Mouse (Mus musculus) urinary bladder, postnatal 14 days (tissue): ENCODE results near the gene Lsamp.

Source experiments
- DNase-seq: peaks from one replicate; pipeline ENCODE4 v3.0.0; 2021; ENCODE audit warnings: low spot score

Gene Lsamp

DNA sequence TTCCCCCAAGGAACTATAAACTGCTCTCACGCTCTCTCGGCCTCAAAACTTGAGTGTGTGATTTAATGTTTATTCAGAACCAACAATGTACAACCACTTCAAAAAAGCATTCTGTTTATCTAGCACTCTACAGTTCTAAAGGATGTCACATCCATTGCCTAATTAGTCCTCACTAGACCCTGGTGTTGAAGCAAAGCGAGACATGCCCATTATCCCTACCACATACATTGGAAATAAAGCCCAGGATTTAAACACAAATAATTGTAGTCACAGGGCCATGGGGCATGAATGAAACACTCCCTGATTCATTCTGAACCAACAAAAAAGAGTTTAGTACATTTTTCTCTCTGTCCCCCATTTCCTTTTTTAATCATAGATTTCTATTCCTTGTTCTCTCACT lies 1567.0 kb downstream of the Lsamp start:
- no peak for DNase-seq

DNA sequence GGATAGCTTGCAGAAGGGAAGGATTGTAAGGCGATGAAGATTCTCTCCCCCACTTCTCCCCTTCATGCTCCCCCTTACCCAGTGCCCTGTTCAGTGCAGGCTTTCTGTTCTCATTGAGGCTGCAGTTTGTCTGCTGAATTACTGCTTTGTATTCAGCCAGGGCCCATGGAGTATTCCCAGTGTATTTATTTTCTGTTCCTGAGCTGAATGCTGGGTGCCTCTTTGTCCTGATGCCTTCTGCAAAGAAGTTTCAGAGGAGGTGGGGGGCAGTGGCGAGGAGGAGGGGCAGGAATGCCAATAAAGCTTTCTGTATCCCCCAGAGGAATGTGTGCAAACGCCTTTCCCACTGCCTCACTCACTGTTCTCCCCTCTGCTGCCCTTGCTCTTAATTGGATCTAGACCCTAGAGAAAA lies 1567.7 kb downstream of the Lsamp start:
- no peak for DNase-seq

DNA sequence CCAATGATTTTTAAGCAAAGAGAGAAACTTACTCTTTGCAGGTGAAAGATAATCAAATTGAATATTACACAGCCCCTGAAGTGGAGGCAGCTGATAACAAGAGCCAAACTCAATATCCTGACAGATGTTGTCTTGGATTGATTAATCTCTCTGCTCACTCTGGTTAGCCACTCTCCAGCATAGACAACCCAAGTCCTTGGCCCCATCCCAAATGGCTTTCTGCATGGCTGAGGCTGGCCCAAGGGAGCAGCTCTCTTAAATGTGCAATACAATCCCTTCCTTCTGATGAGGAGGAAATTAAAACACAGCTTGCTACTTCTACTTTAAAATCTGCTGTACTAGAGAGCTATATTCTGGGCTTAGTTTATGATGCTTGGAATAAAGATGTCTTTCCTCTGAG lies 1572.9 kb downstream of the Lsamp start:
- no peak for DNase-seq

- DNase-seq = no peak
These were observed 1581.1 kb downstream of the Lsamp start for GRCm38 (mm10) chr16:41565233-41565632.

DNA sequence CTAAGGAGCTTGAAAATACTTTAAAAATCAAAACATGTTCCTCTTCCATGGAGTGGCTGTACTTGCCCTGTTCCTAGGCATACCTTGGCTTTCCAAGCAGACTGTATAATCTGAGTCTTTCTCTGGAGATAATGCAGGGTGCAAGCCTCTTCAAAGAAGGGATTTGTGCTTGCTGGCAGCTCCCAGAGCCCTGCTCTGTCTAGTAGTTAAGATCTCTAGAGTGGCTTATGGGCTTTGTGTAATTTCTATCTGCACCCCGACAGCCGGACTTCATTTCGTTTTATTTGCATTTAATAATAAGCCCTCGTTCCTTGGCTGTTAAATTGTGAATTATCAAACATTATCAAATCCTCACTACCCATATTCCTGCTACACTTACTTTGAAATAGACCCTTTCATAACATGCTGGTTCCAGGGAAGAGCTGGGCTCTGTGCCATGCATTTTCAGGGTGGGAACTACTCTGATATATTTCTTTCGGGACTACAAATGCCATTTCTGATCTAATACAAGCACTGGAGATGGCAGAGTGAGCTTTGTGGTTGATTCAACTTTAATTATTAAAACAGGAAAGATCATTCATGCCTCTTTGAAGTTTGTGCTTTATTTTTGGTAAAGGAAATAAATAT lies 1604.6 kb downstream of the Lsamp start:
- no peak for DNase-seq

DNA sequence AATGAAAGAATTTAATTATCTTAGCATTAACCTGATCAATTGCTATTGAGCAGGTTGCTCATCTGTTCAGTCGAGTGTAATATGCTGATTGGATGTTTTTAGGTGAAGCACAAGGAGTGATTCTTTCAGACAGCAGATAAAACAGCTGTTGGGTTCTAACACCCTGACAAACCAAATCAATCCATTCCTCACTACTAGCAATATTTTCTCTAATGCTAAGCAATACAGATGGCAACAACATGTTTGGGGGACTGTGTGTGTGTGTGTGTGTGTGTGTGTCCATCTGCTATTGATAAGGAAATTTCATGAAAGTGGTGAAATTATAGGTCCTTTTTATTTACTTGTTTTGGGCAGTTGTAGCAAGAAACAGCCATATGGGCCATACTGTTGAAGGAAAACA lies 1628.1 kb downstream of the Lsamp start:
- no peak for DNase-seq

DNA sequence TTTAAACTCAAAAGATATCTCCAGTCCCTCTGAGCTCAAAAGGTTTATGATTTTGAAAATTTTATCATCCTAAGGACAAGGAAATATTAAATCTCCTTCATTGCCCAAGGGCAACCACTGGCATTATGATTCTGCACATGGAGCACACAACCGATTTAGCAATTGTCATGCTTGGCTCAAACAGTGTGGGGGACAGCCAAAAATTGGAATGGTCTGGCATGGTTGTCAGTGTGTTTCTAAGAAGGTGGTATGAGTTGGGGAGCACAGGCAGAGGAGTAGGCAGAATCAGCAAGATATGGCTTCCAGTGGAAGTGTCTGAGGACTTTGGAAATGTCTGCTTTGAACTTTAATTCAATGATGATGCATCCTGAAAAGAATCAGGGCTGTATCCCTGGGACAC lies 1639.7 kb downstream of the Lsamp start:
- DNase-seq = no peak

GRCm38 (mm10) chr16:41633898-41634297 lies 1649.7 kb downstream of the Lsamp start:
- no peak for DNase-seq

DNA sequence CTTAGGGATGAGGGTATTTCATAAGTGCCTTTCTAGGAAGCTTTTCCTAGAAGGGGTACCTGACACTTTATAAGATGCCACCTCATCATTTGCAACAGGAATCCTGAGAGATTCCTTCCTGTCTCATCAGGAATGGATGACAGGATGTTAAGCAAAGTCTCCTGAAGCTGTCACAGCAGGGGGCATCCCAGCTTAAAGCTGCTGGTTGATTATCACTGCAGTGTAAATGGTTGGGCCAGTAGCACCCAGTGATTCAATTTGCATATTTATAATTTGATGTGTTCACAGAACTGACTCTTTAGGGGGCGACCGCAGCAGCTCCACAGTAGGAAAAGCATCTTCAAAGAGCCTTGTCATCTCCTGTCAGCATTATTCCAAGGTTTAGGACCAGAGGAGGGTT lies 1656.7 kb downstream of the Lsamp start:
- no peak for DNase-seq

DNA sequence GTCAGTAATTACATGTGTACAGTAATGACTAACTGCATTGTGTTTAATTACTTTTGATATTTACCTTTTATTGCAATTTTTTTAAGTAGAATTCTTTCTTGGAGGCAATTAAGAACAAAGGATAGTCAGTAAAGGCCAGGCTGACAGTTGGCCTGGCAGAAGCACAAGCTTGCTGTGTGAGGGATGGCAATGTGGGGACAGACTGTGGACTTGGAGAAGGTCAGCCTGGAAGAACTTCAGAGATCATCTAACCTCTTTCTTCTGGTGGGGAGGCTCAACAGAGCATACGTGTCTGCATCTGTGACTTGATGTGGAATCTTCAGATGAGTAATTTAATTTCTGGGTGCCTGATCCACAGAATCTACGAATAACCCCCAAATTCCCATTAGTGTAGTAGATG lies 1669.1 kb downstream of the Lsamp start:
- DNase-seq = no peak

GRCm38 (mm10) chr16:41674316-41675038 lies 1690.3 kb downstream of the Lsamp start:
- DNase-seq = no peak

- DNase-seq = no peak
These were observed 1691.6 kb downstream of the Lsamp start for GRCm38 (mm10) chr16:41675774-41676173.

DNA sequence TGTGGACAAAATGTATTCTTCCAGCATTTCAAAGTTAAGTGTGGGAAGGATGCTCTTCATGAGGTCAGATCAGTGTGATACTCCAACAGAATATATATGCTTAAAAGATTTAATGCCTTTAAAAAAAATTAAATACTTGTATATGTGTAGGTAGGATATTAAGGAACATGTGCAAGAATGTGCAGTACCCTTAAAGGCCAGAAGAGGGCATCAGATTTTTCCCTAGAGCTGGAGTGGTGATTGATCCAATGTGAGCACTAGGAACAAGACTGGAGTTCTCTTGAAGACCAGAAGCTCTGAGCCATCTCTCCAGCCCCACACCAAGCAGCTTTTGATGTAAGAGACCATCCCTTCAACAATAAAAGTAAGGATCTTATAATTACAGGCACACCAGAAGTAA lies 1708.3 kb downstream of the Lsamp start:
- DNase-seq = no peak

- DNase-seq = no peak
These were observed 1717.7 kb downstream of the Lsamp start for GRCm38 (mm10) chr16:41701790-41702428.

DNA sequence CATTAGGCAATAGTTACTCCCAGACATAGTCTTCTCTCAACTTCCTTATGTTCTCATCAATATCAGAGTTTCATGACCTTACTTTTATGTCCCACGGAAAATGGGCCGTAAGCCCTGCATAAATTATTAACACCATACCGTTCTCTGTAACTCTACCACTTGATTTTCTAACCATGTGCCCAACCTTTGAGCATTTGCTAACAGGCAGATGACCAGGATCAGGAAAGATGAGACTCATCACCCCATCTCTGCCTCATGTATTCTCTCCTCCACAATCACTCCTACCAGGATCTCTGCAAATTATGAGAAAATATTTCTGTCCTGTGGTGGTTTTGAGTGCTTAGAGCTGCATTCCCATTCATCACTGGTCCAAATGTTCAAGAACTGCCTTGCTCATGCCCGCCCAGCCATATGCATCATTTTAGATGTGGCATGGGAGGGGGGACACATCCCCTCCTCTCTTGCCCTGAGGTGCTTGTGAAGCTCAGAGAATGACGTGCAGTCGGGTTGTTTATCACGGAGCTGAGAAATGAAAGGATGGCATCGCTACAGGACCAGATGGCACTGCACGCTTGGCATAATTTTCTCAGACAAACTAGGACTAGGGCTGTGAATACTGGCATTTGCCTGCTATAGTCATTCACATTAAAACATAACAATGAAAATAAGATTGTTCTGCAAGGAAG lies 1744.9 kb downstream of the Lsamp start:
- DNase-seq = no peak

DNA sequence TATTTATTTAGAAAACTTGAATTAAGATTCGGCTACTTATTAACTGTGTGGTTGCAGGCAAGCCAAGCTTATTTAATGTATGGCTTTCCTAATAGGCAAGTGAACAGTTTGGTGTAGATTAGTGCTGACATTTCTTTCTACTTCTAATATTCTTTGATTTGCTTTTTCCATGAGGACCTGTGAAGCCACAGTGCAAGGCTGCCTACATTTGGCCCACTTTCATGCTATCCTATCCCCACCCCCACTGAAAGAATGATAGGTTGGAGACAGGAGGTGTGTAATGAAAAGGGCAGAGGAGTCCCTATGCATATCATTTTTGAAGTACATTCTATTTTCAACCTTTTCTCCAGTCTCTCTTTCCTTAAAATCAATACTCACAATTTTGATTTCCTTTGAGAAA lies 1745.8 kb downstream of the Lsamp start:
- DNase-seq = no peak

DNA sequence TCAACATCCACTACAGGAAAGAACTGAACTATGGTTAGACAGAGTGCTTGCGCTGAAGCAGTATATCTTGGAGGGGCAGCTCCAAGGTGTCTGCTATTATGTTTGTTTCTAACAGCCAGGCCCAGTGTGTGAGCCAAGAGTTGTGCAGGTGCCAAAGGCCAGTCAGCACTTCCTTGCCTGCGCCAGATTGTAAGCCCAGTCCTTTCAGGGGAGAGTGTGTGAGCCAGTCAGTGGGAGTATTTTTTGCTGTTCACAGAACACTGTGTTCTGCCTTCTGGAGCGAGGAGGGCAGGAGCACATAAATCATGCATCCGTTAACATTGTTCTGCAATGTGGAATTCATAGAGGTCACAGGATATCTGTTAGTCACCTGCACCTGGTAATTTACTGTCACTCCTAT lies 1760.9 kb downstream of the Lsamp start:
- peak; percentile 43 for DNase-seq

GRCm38 (mm10) chr16:41746235-41746911 lies 1762.2 kb downstream of the Lsamp start:
- no peak for DNase-seq

GRCm38 (mm10) chr16:41747874-41748273 lies 1763.7 kb downstream of the Lsamp start:
- no peak for DNase-seq

- no peak for DNase-seq
These were observed 1764.6 kb downstream of the Lsamp start for GRCm38 (mm10) chr16:41748759-41749158.

- no peak for DNase-seq
These were observed 1780.1 kb downstream of the Lsamp start for GRCm38 (mm10) chr16:41764285-41764684.

- no peak for DNase-seq
These were observed 1787.4 kb downstream of the Lsamp start for GRCm38 (mm10) chr16:41771427-41772125.
